Mouse (Mus musculus): ENCODE measurements at regions not wholly inside any gene's neighbourhood (a gene's known extent, or its start where the extent isn't known, plus 50 kb on each side); places are given as distances from the start of the nearest gene placed in this dataset.
A peak's percentile ranks its signal among the peaks of the same experiment; 100 is the strongest.

- Histone ChIP-seq H3K4me2 (ENCODE audit: low read depth) (no peak overlapping the region), H3K9ac (ENCODE audit: low read length) (no peak overlapping the region), H3K27me3 (ENCODE audit: control insufficient read depth, insufficient read depth, low read length) (no peaks in the 10 kb centered on the region), H3K36me3 (ENCODE audit: control insufficient read depth, insufficient read depth, low read length) (no peaks in the 10 kb centered on the region), H3K27ac (ENCODE audit: low read depth, low read length) (no peak overlapping the region), H3K4me1 (ENCODE audit: control insufficient read depth, insufficient read depth, low read length) (no peaks in the 10 kb centered on the region), H3K9me3 (ENCODE audit: control insufficient read depth, low read length) (no peaks in the 10 kb centered on the region), H3K4me3 (ENCODE audit: low read depth, low read length) (no peak overlapping the region)
- ATAC-seq (ENCODE audit: insufficient read depth, low FRiP score, low TSS enrichment): no peak
- WGBS: 100% methylated on average over 1 of the region's 1 CpGs
- no peak for DNase-seq (ENCODE audit: low spot score)
Observed at GRCm38 (mm10) chr3:53792541-53792940, 52.3 kb upstream of the Gm10985 start.

DNA sequence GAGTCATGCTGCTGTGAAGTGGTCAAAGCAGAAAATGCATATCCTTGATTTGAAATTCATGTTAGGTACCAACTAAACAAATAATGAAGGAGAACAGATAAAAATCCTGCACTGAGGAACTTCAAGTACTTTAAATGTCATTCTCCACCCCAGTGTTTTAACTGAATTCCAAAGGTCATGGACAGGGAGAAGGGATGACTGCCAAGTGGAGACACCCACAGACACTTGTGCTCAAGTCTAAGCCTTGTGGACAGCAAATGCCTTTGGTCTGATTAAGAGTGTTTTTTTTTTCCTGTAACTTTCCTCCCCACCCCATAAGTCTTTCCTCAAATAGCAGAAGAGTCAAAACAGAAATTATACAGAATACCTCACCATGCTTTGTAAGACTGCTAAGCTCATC lies 55.2 kb upstream of the Gm10985 start:
- H3K27me3 ChIP-seq (ENCODE audit: control insufficient read depth, insufficient read depth, low read length): no peaks in the 10 kb centered on the region
- no peak overlapping the region for H3K4me3 ChIP-seq (ENCODE audit: low read depth, low read length)
- no peaks in the 10 kb centered on the region for H3K9me3 ChIP-seq (ENCODE audit: control insufficient read depth, low read length)
- ATAC-seq (ENCODE audit: insufficient read depth, low FRiP score, low TSS enrichment) (no peak), DNase-seq (ENCODE audit: low spot score) (no peak)
- H3K4me2 ChIP-seq (ENCODE audit: low read depth): no peak overlapping the region
- no peak overlapping the region for H3K27ac ChIP-seq (ENCODE audit: low read depth, low read length)
- H3K4me1 ChIP-seq (ENCODE audit: control insufficient read depth, insufficient read depth, low read length): no peaks in the 10 kb centered on the region
- no peaks in the 10 kb centered on the region for H3K36me3 ChIP-seq (ENCODE audit: control insufficient read depth, insufficient read depth, low read length)
- no peak overlapping the region for H3K9ac ChIP-seq (ENCODE audit: low read length)

GRCm38 (mm10) chr3:53785201-53785600 lies 59.7 kb upstream of the Gm10985 start:
- Histone ChIP-seq H3K27me3 (ENCODE audit: control insufficient read depth, insufficient read depth, low read length) (no peaks in the 10 kb centered on the region), H3K4me1 (ENCODE audit: control insufficient read depth, insufficient read depth, low read length) (no peaks in the 10 kb centered on the region), H3K36me3 (ENCODE audit: control insufficient read depth, insufficient read depth, low read length) (no peaks in the 10 kb centered on the region), H3K4me3 (ENCODE audit: low read depth, low read length) (no peak overlapping the region), H3K9ac (ENCODE audit: low read length) (no peak overlapping the region), H3K27ac (ENCODE audit: low read depth, low read length) (no peak overlapping the region), H3K9me3 (ENCODE audit: control insufficient read depth, low read length) (no peaks in the 10 kb centered on the region), H3K4me2 (ENCODE audit: low read depth) (no peak overlapping the region)
- DNase-seq (ENCODE audit: low spot score): no peak
- 75% methylated on average over 3 of the region's 3 CpGs for WGBS
- ATAC-seq (ENCODE audit: insufficient read depth, low FRiP score, low TSS enrichment): no peak

GRCm38 (mm10) chr3:53776668-53777067 lies 68.2 kb upstream of the Gm10985 start:
- Histone ChIP-seq H3K4me1 (ENCODE audit: control insufficient read depth, insufficient read depth, low read length) (no peaks in the 10 kb centered on the region), H3K9ac (ENCODE audit: low read length) (no peak overlapping the region), H3K4me2 (ENCODE audit: low read depth) (no peak overlapping the region), H3K27me3 (ENCODE audit: control insufficient read depth, insufficient read depth, low read length) (no peaks in the 10 kb centered on the region), H3K36me3 (ENCODE audit: control insufficient read depth, insufficient read depth, low read length) (no peaks in the 10 kb centered on the region), H3K4me3 (ENCODE audit: low read depth, low read length) (no peak overlapping the region), H3K9me3 (ENCODE audit: control insufficient read depth, low read length) (no peaks in the 10 kb centered on the region), H3K27ac (ENCODE audit: low read depth, low read length) (no peak overlapping the region)
- no peak for DNase-seq (ENCODE audit: low spot score)
- 76% methylated on average over 5 of the region's 5 CpGs for WGBS
- ATAC-seq (ENCODE audit: insufficient read depth, low FRiP score, low TSS enrichment): no peak

DNA sequence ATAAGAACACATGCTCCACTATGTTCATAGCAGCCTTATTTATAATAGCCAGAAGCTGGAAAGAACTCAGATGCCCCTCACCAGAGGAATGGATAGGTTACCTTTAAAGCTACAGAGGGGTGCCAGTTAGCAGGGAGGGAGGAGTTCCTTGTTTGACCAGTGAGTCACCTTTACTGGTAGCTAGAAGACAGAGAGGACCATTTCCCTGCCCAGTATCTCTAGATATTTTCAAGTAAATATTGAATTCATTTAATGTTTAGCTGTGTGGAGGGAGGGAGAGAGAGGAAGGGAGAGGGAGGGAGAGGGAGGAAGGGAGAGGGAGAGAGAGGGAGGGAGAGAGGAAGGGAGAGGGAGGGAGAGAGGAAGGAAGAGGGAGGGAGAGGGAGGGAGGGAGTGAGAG lies 77.3 kb upstream of the Gm10985 start:
- H3K4me1 ChIP-seq (ENCODE audit: control insufficient read depth, insufficient read depth, low read length): no peaks in the 10 kb centered on the region
- DNase-seq (ENCODE audit: low spot score) (no peak), ATAC-seq (ENCODE audit: insufficient read depth, low FRiP score, low TSS enrichment) (no peak)
- H3K9me3 ChIP-seq (ENCODE audit: control insufficient read depth, low read length): no peaks in the 10 kb centered on the region
- H3K9ac ChIP-seq (ENCODE audit: low read length): no peak overlapping the region
- H3K4me3 ChIP-seq (ENCODE audit: low read depth, low read length): no peak overlapping the region
- H3K4me2 ChIP-seq (ENCODE audit: low read depth): no peak overlapping the region
- no peak overlapping the region for H3K27ac ChIP-seq (ENCODE audit: low read depth, low read length)
- no peaks in the 10 kb centered on the region for H3K27me3 ChIP-seq (ENCODE audit: control insufficient read depth, insufficient read depth, low read length)
- H3K36me3 ChIP-seq (ENCODE audit: control insufficient read depth, insufficient read depth, low read length): no peaks in the 10 kb centered on the region

GRCm38 (mm10) chr3:53763981-53764380 lies 80.9 kb upstream of the Gm10985 start:
- no peak overlapping the region for H3K9ac ChIP-seq (ENCODE audit: low read length)
- no peak overlapping the region for H3K4me2 ChIP-seq (ENCODE audit: low read depth)
- no peak overlapping the region for H3K27ac ChIP-seq (ENCODE audit: low read depth, low read length)
- DNase-seq (ENCODE audit: low spot score): no peak
- H3K36me3 ChIP-seq (ENCODE audit: control insufficient read depth, insufficient read depth, low read length): no peaks in the 10 kb centered on the region
- no peaks in the 10 kb centered on the region for H3K9me3 ChIP-seq (ENCODE audit: control insufficient read depth, low read length)
- no peaks in the 10 kb centered on the region for H3K4me1 ChIP-seq (ENCODE audit: control insufficient read depth, insufficient read depth, low read length)
- H3K27me3 ChIP-seq (ENCODE audit: control insufficient read depth, insufficient read depth, low read length): no peaks in the 10 kb centered on the region
- 83% methylated on average over 2 of the region's 2 CpGs for WGBS
- ATAC-seq (ENCODE audit: insufficient read depth, low FRiP score, low TSS enrichment): no peak
- no peak overlapping the region for H3K4me3 ChIP-seq (ENCODE audit: low read depth, low read length)

DNA sequence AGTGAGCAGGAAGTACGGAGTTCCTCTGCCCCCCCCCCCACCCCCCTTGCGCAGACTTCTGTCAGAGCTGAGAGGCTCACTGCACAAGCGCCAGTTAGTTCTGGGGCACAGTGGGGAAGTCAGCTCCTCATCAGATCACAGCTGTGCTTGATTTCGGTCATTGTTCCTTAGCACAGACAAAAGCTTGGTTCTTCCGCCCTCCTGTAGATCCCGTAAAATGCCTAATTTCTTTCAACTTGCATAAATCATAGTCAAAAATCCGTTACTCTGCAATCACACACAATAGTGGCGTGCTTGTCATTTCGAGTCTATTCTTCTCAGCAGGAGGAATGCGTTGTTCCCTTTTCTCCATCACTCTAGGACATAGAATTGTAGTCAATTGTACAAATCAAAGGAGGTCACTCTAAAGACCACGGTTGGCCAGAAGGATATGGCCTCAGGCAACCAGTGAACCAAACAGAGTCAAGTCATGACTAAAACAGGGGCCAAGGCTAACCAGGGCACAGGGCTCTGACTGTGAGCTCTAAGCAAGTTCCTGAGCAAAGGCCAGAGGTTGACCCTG lies 83.3 kb upstream of the Gm10985 start:
- Histone ChIP-seq H3K4me3 (ENCODE audit: low read depth, low read length) (no peak overlapping the region), H3K27ac (ENCODE audit: low read depth, low read length) (no peak overlapping the region), H3K9me3 (ENCODE audit: control insufficient read depth, low read length) (no peaks in the 10 kb centered on the region), H3K4me1 (ENCODE audit: control insufficient read depth, insufficient read depth, low read length) (no peaks in the 10 kb centered on the region), H3K36me3 (ENCODE audit: control insufficient read depth, insufficient read depth, low read length) (no peaks in the 10 kb centered on the region), H3K4me2 (ENCODE audit: low read depth) (no peak overlapping the region), H3K9ac (ENCODE audit: low read length) (no peak overlapping the region; the same call in 1 of the 2 replicates), H3K27me3 (ENCODE audit: control insufficient read depth, insufficient read depth, low read length) (no peaks in the 10 kb centered on the region)
- 38% methylated on average over 11 of the region's 11 CpGs for WGBS
- DNase-seq (ENCODE audit: low spot score) (peak; percentile 23), ATAC-seq (ENCODE audit: insufficient read depth, low FRiP score, low TSS enrichment) (no peak; the same call in 1 of the 2 replicates)

DNA sequence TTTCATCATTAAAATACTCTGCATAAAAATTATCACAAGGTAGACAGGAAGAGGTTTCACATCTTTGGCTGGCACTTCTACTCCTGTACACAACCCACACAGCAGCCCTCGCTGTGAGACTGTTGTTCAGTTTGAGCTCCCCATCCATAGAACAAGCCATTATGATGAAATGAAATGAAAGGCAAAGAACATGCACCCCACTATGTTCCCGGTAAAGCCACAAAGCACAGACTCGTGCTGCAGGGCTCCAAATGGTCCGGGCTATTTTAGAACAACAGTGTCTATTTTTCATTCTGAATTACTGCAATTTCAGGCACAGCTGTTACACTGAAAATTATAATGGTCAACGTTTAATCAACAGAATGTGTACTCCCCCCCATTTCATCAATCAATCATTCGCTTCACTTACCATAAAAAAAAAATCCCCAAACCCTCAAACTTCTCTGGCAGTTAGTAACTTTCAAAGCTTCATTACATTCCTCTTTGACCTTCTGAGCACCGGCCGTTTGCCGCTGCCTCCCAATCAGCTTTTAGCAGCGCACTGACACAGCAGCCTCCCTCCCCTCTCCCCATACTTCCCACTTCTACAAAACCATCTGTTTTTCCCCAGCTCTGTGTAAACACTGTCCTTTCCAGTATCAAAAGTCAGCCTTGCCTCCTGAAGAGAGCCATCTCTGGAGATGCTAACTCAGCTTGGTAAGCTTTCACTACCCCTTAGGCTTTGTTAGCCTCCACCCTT lies 88.6 kb upstream of the Gm10985 start:
- no peak for DNase-seq (ENCODE audit: low spot score)
- ATAC-seq (ENCODE audit: insufficient read depth, low FRiP score, low TSS enrichment): no peak
- Histone ChIP-seq H3K9me3 (ENCODE audit: control insufficient read depth, low read length) (no peaks in the 10 kb centered on the region), H3K4me1 (ENCODE audit: control insufficient read depth, insufficient read depth, low read length) (no peaks in the 10 kb centered on the region), H3K9ac (ENCODE audit: low read length) (no peak overlapping the region), H3K4me2 (ENCODE audit: low read depth) (no peak overlapping the region), H3K27me3 (ENCODE audit: control insufficient read depth, insufficient read depth, low read length) (no peaks in the 10 kb centered on the region), H3K36me3 (ENCODE audit: control insufficient read depth, insufficient read depth, low read length) (no peaks in the 10 kb centered on the region), H3K27ac (ENCODE audit: low read depth, low read length) (no peak overlapping the region), H3K4me3 (ENCODE audit: low read depth, low read length) (no peak overlapping the region)
- WGBS: 44% methylated on average over 10 of the region's 10 CpGs

DNA sequence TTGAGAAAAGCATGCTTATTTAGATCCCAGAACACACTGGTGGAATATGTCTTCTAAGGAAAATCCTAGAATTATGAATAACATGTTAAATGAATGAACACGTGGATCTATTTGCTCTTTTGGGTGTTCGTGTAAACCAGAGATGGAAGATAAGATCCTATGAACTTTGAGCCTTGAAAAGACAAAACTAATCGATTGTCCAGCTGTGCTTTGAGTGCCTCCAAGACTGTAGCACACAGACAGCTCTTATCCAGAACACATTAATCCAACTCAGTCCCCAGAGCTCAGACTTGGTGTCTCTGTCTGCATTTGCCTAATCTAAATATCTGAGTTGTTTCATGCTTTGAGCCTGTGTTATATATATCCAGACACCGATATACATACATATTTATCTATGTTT lies 80.0 kb upstream of the Frem2 start:
- no peaks in the 10 kb centered on the region for H3K9me3 ChIP-seq (ENCODE audit: control insufficient read depth, low read length)
- H3K27me3 ChIP-seq (ENCODE audit: control insufficient read depth, insufficient read depth, low read length): no peaks in the 10 kb centered on the region
- H3K4me1 ChIP-seq (ENCODE audit: control insufficient read depth, insufficient read depth, low read length): no peaks in the 10 kb centered on the region
- no peak overlapping the region for H3K4me3 ChIP-seq (ENCODE audit: low read depth, low read length)
- no peak for DNase-seq (ENCODE audit: low spot score)
- no peak overlapping the region for H3K4me2 ChIP-seq (ENCODE audit: low read depth)
- H3K27ac ChIP-seq (ENCODE audit: low read depth, low read length): no peak overlapping the region
- H3K9ac ChIP-seq (ENCODE audit: low read length): no peak overlapping the region
- no peaks in the 10 kb centered on the region for H3K36me3 ChIP-seq (ENCODE audit: control insufficient read depth, insufficient read depth, low read length)
- WGBS: 88% methylated on average over 4 of the region's 4 CpGs
- ATAC-seq (ENCODE audit: insufficient read depth, low FRiP score, low TSS enrichment): no peak
